Mouse (Mus musculus) macrophage (primary cell): ENCODE data around the gene Ap2a1. TPM values are rescaled to one million over a fixed set of nuclear protein-coding genes. Genes with fewer than 3 reads are reported as not detected.

Source experiments
- polyA plus RNA-seq: library from polyadenylated mRNA; stranded (reverse); fragments of 250-400 nt; gene quantifications from 3 replicates; pipeline ENCODE4 v1.2.4, GENCODE M21; 2018; ENCODE audit warnings: inconsistent platforms

Ap2a1 gene
- polyA plus RNA-seq, 1 experiment from 2014 or later, result 49.8 TPM

Other genes starting within 250 kb of the Ap2a1 start
- gene Izumo2, start 220.8 kb downstream of the Ap2a1 start, polyA plus RNA-seq, result not detected in 3 replicates
- 25.2 to 68.8 TPM (median 45.1 TPM) in 3 replicates for gene Vrk3, start 181.1 kb downstream of the Ap2a1 start, polyA plus RNA-seq
- 0.23 to 0.60 TPM (median 0.30 TPM) in 3 replicates for gene Zfp473, start 178.4 kb downstream of the Ap2a1 start, polyA plus RNA-seq
- 60.3 to 113 TPM (median 73.8 TPM) in 3 replicates for gene Nup62, start 113.4 kb downstream of the Ap2a1 start, polyA plus RNA-seq
- gene Il4i1, start 113.1 kb downstream of the Ap2a1 start, polyA plus RNA-seq, result 2.3 to 2.8 TPM (median 2.7 TPM) in 3 replicates
- 29.8 to 55.7 TPM (median 36.4 TPM) in 3 replicates for gene Atf5, start 112.8 kb downstream of the Ap2a1 start, polyA plus RNA-seq
- 33.4 to 56.3 TPM (median 49.1 TPM) in 3 replicates for gene Akt1s1, start 80.5 kb downstream of the Ap2a1 start, polyA plus RNA-seq
- gene Tbc1d17, start 80.4 kb downstream of the Ap2a1 start, polyA plus RNA-seq, result 25.6 to 51.8 TPM (median 28.3 TPM) in 3 replicates
- gene Pnkp, start 72.4 kb downstream of the Ap2a1 start, polyA plus RNA-seq, result 17.4 to 42.4 TPM (median 36.1 TPM) in 3 replicates
- 38.5 to 61.7 TPM (median 49.4 TPM) in 3 replicates for gene Ptov1, start 59.7 kb downstream of the Ap2a1 start, polyA plus RNA-seq
- gene Med25, start 36.8 kb downstream of the Ap2a1 start, polyA plus RNA-seq, result 24.5 to 28.2 TPM (median 26.1 TPM) in 3 replicates
- 4.6 to 8.8 TPM (median 6.1 TPM) in 3 replicates for gene Fuz, start 33.4 kb downstream of the Ap2a1 start, polyA plus RNA-seq
- gene Tsks, start 13.7 kb upstream of the Ap2a1 start, polyA plus RNA-seq, result not detected in 3 replicates
- gene Cpt1c, start 45.4 kb upstream of the Ap2a1 start, polyA plus RNA-seq, result not detected in 3 replicates
- gene Prmt1, start 57.1 kb upstream of the Ap2a1 start, polyA plus RNA-seq, result 53.7 to 169 TPM (median 55.6 TPM) in 3 replicates
- gene Irf3, start 68.2 kb upstream of the Ap2a1 start, polyA plus RNA-seq, result 30.9 to 55.5 TPM (median 35.0 TPM) in 3 replicates
- gene Bcl2l12, start 69.2 kb upstream of the Ap2a1 start, polyA plus RNA-seq, result 10.9 to 14.5 TPM (median 12.9 TPM) in 3 replicates
- gene Scaf1, start 86.9 kb upstream of the Ap2a1 start, polyA plus RNA-seq, result 32.6 to 36.9 TPM (median 32.9 TPM) in 3 replicates
- gene Rras, start 88.5 kb upstream of the Ap2a1 start, polyA plus RNA-seq, result 23.5 to 51.8 TPM (median 29.9 TPM) in 3 replicates
- gene Prr12, start 123.4 kb upstream of the Ap2a1 start, polyA plus RNA-seq, result 15.5 to 17.7 TPM (median 17.1 TPM) in 3 replicates
- 40.1 to 50.7 TPM (median 45.7 TPM) in 3 replicates for gene Nosip, start 132.9 kb upstream of the Ap2a1 start, polyA plus RNA-seq
- 19.0 to 31.7 TPM (median 28.6 TPM) in 3 replicates for gene Prrg2, start 133.2 kb upstream of the Ap2a1 start, polyA plus RNA-seq
- 0.67 to 5.1 TPM (median 3.1 TPM) in 3 replicates for gene Rcn3, start 162.7 kb upstream of the Ap2a1 start, polyA plus RNA-seq
- 84.4 to 284 TPM (median 160 TPM) in 3 replicates for gene Fcgrt, start 174.4 kb upstream of the Ap2a1 start, polyA plus RNA-seq
- 1,184 to 1,556 TPM (median 1,388 TPM) in 3 replicates for gene Rps11, start 194.9 kb upstream of the Ap2a1 start, polyA plus RNA-seq
- 804 to 2,026 TPM (median 1,578 TPM) in 3 replicates for gene Rpl13a, start 199.3 kb upstream of the Ap2a1 start, polyA plus RNA-seq
- not detected in 3 replicates for gene Gm45713, start 206.7 kb upstream of the Ap2a1 start, polyA plus RNA-seq
- gene Flt3l, start 206.9 kb upstream of the Ap2a1 start, polyA plus RNA-seq, result 4.4 to 9.9 TPM (median 8.0 TPM) in 3 replicates
- 34.1 to 75.8 TPM (median 39.7 TPM) in 3 replicates for gene Pih1d1, start 224.8 kb upstream of the Ap2a1 start, polyA plus RNA-seq
- gene Aldh16a1, start 225.1 kb upstream of the Ap2a1 start, polyA plus RNA-seq, result 13.0 to 39.0 TPM (median 19.2 TPM) in 3 replicates
- not detected in 3 replicates for gene Slc17a7, start 234.5 kb upstream of the Ap2a1 start, polyA plus RNA-seq